Mouse (Mus musculus): Measurements from ENCODE around the gene Prkn. TPM values are rescaled to one million over a fixed set of nuclear protein-coding genes. Genes with fewer than 3 reads are reported as not detected.

Prkn gene
- polyA plus RNA-seq, 1 experiment from 2014 or later = 3.2 TPM

GRCm38 (mm10) chr17:11585491-11585890 lies 745.3 kb downstream of the Prkn start:
- Histone ChIP-seq H3K4me3 (ENCODE audit: inconsistent target) (no peak overlapping the region), H3K79me2 (ENCODE audit: inconsistent target) (no peaks in the 10 kb centered on the region), H3K36me3 (ENCODE audit: inconsistent target) (no peaks in the 10 kb centered on the region), H3K27ac (no peak overlapping the region)
- 85% methylated on average over 4 of the region's 4 CpGs for WGBS (ENCODE audit: missing documents)

- Histone ChIP-seq H3K36me3 (ENCODE audit: inconsistent target) (no peaks in the 10 kb centered on the region), H3K27ac (no peak overlapping the region), H3K4me3 (ENCODE audit: inconsistent target) (no peak overlapping the region), H3K79me2 (ENCODE audit: inconsistent target) (no peaks in the 10 kb centered on the region)
- 94% methylated on average over 5 of the region's 5 CpGs for WGBS (ENCODE audit: missing documents)
These were observed 767.7 kb downstream of the Prkn start for GRCm38 (mm10) chr17:11607931-11608330.

- Histone ChIP-seq H3K36me3 (ENCODE audit: inconsistent target) (no peaks in the 10 kb centered on the region), H3K4me3 (ENCODE audit: inconsistent target) (no peak overlapping the region), H3K27ac (no peak overlapping the region), H3K79me2 (ENCODE audit: inconsistent target) (no peaks in the 10 kb centered on the region)
- WGBS (ENCODE audit: missing documents) = 9% methylated on average over 7 of the region's 7 CpGs
These were observed 771.3 kb downstream of the Prkn start for GRCm38 (mm10) chr17:11611459-11611858.

GRCm38 (mm10) chr17:11612801-11613531 lies 772.8 kb downstream of the Prkn start:
- H3K27ac ChIP-seq = no peak overlapping the region
- no peak overlapping the region for H3K4me3 ChIP-seq (ENCODE audit: inconsistent target)
- WGBS (ENCODE audit: missing documents) = 45% methylated on average over 19 of the region's 21 CpGs
- no peaks in the 10 kb centered on the region for H3K36me3 ChIP-seq (ENCODE audit: inconsistent target)
- H3K79me2 ChIP-seq (ENCODE audit: inconsistent target) = no peaks in the 10 kb centered on the region

- no peak overlapping the region for H3K27ac ChIP-seq
- H3K4me3 ChIP-seq (ENCODE audit: inconsistent target) = no peak overlapping the region
- 96% methylated on average over 2 of the region's 2 CpGs for WGBS (ENCODE audit: missing documents)
- no peaks in the 10 kb centered on the region for H3K36me3 ChIP-seq (ENCODE audit: inconsistent target)
- H3K79me2 ChIP-seq (ENCODE audit: inconsistent target) = no peaks in the 10 kb centered on the region
These were observed 777.4 kb downstream of the Prkn start for GRCm38 (mm10) chr17:11617552-11617951.

- Histone ChIP-seq H3K27ac (no peak overlapping the region), H3K4me3 (ENCODE audit: inconsistent target) (no peak overlapping the region), H3K36me3 (ENCODE audit: inconsistent target) (no peaks in the 10 kb centered on the region), H3K79me2 (ENCODE audit: inconsistent target) (no peaks in the 10 kb centered on the region)
- 84% methylated on average over 8 of the region's 8 CpGs for WGBS (ENCODE audit: missing documents)
These were observed 778.9 kb downstream of the Prkn start for GRCm38 (mm10) chr17:11618886-11619590.

- 91% methylated on average over 3 of the region's 3 CpGs for WGBS (ENCODE audit: missing documents)
- no peak overlapping the region for H3K27ac ChIP-seq
- H3K79me2 ChIP-seq (ENCODE audit: inconsistent target) = no peaks in the 10 kb centered on the region
These were observed 780.6 kb downstream of the Prkn start for GRCm38 (mm10) chr17:11620770-11621169.

GRCm38 (mm10) chr17:11621492-11621891 lies 781.3 kb downstream of the Prkn start:
- no peak overlapping the region for H3K4me3 ChIP-seq (ENCODE audit: inconsistent target)
- no peak overlapping the region for H3K27ac ChIP-seq
- no peaks in the 10 kb centered on the region for H3K36me3 ChIP-seq (ENCODE audit: inconsistent target)
- 61% methylated on average over 3 of the region's 3 CpGs for WGBS (ENCODE audit: missing documents)
- no peaks in the 10 kb centered on the region for H3K79me2 ChIP-seq (ENCODE audit: inconsistent target)

More at GRCm38 (mm10) chr17:11620770-11621169, 780.6 kb downstream of the Prkn start:
- H3K4me3 ChIP-seq (ENCODE audit: inconsistent target) = no peak overlapping the region
- H3K36me3 ChIP-seq (ENCODE audit: inconsistent target) = no peaks in the 10 kb centered on the region

GRCm38 (mm10) chr17:11626306-11626705 lies 786.1 kb downstream of the Prkn start:
- H3K4me3 ChIP-seq (ENCODE audit: inconsistent target) = no peak overlapping the region
- H3K27ac ChIP-seq = no peak overlapping the region
- no peaks in the 10 kb centered on the region for H3K79me2 ChIP-seq (ENCODE audit: inconsistent target)
- no peaks in the 10 kb centered on the region for H3K36me3 ChIP-seq (ENCODE audit: inconsistent target)
- WGBS (ENCODE audit: missing documents) = 94% methylated on average over 3 of the region's 3 CpGs

GRCm38 (mm10) chr17:11635121-11635520 lies 794.9 kb downstream of the Prkn start:
- Histone ChIP-seq H3K36me3 (ENCODE audit: inconsistent target) (no peaks in the 10 kb centered on the region), H3K4me3 (ENCODE audit: inconsistent target) (no peak overlapping the region), H3K79me2 (ENCODE audit: inconsistent target) (no peaks in the 10 kb centered on the region), H3K27ac (no peak overlapping the region)
- 88% methylated on average over 11 of the region's 11 CpGs for WGBS (ENCODE audit: missing documents)

GRCm38 (mm10) chr17:11637642-11638041 lies 797.5 kb downstream of the Prkn start:
- Histone ChIP-seq H3K79me2 (ENCODE audit: inconsistent target) (no peaks in the 10 kb centered on the region), H3K4me3 (ENCODE audit: inconsistent target) (no peak overlapping the region), H3K27ac (no peak overlapping the region), H3K36me3 (ENCODE audit: inconsistent target) (no peaks in the 10 kb centered on the region)
- WGBS (ENCODE audit: missing documents) = 64% methylated on average over 10 of the region's 10 CpGs

GRCm38 (mm10) chr17:11638451-11638850 lies 798.3 kb downstream of the Prkn start:
- no peaks in the 10 kb centered on the region for H3K36me3 ChIP-seq (ENCODE audit: inconsistent target)
- H3K27ac ChIP-seq = no peak overlapping the region
- no peaks in the 10 kb centered on the region for H3K79me2 ChIP-seq (ENCODE audit: inconsistent target)
- 76% methylated on average over 6 of the region's 6 CpGs for WGBS (ENCODE audit: missing documents)
- H3K4me3 ChIP-seq (ENCODE audit: inconsistent target) = no peak overlapping the region

GRCm38 (mm10) chr17:11639786-11640185 lies 799.6 kb downstream of the Prkn start:
- WGBS (ENCODE audit: missing documents) = 90% methylated on average over 5 of the region's 5 CpGs
- H3K79me2 ChIP-seq (ENCODE audit: inconsistent target) = no peaks in the 10 kb centered on the region
- H3K36me3 ChIP-seq (ENCODE audit: inconsistent target) = no peaks in the 10 kb centered on the region
- no peak overlapping the region for H3K27ac ChIP-seq
- no peak overlapping the region for H3K4me3 ChIP-seq (ENCODE audit: inconsistent target)

GRCm38 (mm10) chr17:11642328-11642727 lies 802.1 kb downstream of the Prkn start:
- WGBS (ENCODE audit: missing documents) = 100% methylated on average over 1 of the region's 1 CpGs
- Histone ChIP-seq H3K79me2 (ENCODE audit: inconsistent target) (no peaks in the 10 kb centered on the region), H3K27ac (no peak overlapping the region)

GRCm38 (mm10) chr17:11644016-11644415 lies 803.8 kb downstream of the Prkn start:
- Histone ChIP-seq H3K79me2 (ENCODE audit: inconsistent target) (no peaks in the 10 kb centered on the region), H3K4me3 (ENCODE audit: inconsistent target) (no peak overlapping the region), H3K36me3 (ENCODE audit: inconsistent target) (no peaks in the 10 kb centered on the region), H3K27ac (no peak overlapping the region)
- 89% methylated on average over 4 of the region's 4 CpGs for WGBS (ENCODE audit: missing documents)

More at GRCm38 (mm10) chr17:11642328-11642727, 802.1 kb downstream of the Prkn start:
- H3K36me3 ChIP-seq (ENCODE audit: inconsistent target) = no peaks in the 10 kb centered on the region
- H3K4me3 ChIP-seq (ENCODE audit: inconsistent target) = no peak overlapping the region
